Mouse (Mus musculus) heart, postnatal 36 days (tissue): ENCODE measurements around the gene Pithd1. TPM values are rescaled to one million over a fixed set of nuclear protein-coding genes. Genes with fewer than 3 reads are reported as not detected.
A peak's percentile ranks its signal among the peaks of the same experiment; 100 is the strongest.

Experiments
- DNase-seq, 2 experiments: peaks; one replicate each; pipeline ENCODE4 v3.0.0; 2021 to 2022
- intact Hi-C: fragments of 180-260 bp; cut with DNase I; formaldehyde crosslinking; loops from one replicate; pipeline ENCODE4 v1.15.1; 2025
- total RNA-seq, 2 experiments: library from RNA; stranded (reverse); gene quantifications; 2 replicates each; pipeline ENCODE4 v1.2.3; 2021

Gene Pithd1
- total RNA-seq, 2 experiments from 2014 or later, result 19.8 to 22.2 TPM

DNA sequence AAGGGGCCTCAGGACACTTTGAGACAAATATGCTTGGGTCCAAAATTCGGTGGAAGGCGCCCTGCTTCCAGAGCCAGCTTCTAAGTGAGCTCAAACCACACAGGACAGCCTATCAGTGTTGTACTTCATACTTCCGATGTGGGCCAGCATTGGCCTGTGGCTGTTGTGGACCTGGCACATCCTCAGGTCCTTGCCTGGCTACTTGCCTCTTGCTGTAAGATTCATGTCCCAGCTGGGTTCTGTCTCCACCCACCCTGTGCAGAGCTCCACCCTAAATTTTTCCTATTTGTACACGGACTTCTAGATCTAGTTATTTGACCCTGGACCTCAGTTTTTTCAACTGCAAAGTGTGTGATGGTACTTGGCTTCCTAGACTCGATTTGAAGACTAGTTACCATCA lies 51.6 kb downstream of the Pithd1 start:
- intact Hi-C loops, result no loop called here
- peak; percentile 37 to 53 for DNase-seq

GRCm38 (mm10) chr4:135934708-135935500 lies 52.2 kb downstream of the Pithd1 start:
- no peak for DNase-seq
- intact Hi-C loops, result no loop called here

DNA sequence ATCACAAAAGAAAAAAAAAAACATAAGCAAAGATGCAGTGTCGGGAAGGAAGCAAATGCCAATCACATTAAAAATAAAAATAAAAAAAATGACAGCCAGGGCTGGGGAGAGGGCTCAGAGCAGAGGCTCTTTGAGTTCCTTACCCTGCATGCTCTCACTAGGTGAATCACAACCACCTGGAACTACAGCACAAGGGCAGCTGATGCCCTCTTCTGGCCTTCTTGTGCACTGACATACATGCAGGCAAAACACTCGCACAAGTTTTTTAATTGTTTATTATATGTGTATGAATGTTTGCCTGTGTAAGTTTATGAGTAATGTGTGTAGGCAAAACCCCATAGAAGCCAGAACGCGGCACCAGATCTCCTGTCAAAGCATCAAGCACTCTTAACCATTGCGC lies 55.2 kb downstream of the Pithd1 start:
- intact Hi-C loops, result loop anchor here (2.0 kb wide), 1 partner anchor 41 kb away; no protein-coding TSS in a partner anchor
- no peak for DNase-seq

DNA sequence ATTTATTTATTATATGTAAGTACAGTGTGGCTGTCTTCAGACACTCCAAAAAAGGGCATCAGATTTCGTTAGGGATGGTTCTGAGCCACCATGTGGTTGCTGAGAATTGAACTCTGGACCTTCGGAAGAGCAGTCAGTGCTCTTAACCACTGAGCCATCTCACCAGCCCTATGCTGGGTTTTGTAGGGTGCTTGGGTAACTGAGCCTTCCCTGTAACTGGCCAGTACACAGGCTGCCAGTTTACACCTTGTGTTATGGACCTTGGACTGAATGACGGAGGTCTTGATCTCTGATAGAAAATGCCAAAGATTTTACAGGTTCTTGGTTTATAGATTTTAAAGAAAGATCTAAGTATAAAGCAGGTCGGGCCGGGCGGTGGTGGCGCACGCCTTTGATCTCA lies 56.8 kb downstream of the Pithd1 start:
- intact Hi-C loops, result no loop called here
- no peak for DNase-seq

DNA sequence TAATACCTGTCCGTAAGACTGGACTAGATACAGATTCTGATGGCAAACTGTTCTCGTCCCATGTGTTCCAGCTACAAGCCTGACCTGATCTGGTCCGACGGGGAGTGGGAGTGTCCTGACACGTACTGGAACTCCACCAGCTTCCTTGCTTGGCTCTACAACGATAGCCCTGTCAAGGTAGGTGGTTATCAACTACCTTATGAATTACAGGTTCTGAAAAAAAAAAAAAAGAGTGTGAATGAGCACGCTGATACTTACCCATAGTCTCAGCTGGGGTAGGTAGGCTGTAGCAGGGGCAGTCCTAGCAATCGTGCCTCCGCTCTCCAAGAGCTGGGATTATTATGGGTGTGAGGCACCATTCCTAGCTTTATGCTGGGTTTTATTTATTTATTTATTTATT lies 57.2 kb downstream of the Pithd1 start:
- intact Hi-C loops, result loop anchor here (10.0 kb wide), 1 partner anchor 225 kb away; no protein-coding TSS in a partner anchor
- no peak for DNase-seq

GRCm38 (mm10) chr4:135929405-135929804 lies 57.7 kb downstream of the Pithd1 start:
- DNase-seq, result no peak

DNA sequence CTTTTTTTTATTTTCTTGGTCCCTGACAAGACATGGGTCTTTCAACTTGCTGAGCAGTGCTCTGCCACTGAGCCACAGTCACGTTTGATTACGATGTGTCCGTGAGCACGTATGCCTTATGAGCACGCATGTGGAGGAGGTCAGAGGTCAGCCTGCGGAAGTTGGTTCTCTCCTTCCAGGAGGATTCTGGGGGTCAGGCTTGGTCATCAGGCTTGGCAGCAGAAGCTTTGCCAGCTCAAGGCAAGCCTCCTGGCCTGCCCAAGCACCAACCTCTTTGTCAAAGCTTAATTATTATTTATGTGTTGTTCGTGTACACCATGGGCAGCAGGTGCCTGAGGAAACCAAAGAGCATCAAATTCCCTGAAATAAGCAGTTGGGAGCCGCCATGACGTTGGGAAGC lies 58.7 kb downstream of the Pithd1 start:
- no peak for DNase-seq
- intact Hi-C loops, result loop anchor here (10.0 kb wide), 1 partner anchor 224 kb away; no protein-coding TSS in a partner anchor

More at GRCm38 (mm10) chr4:135929405-135929804, 57.7 kb downstream of the Pithd1 start:
- intact Hi-C loops, result loop anchor here (10.0 kb wide), 1 partner anchor 225 kb away; no protein-coding TSS in a partner anchor

- intact Hi-C loops, result loop anchor here (10.0 kb wide), 1 partner anchor 222 kb away; no protein-coding TSS in a partner anchor
- no peak for DNase-seq
These were observed 60.2 kb downstream of the Pithd1 start for GRCm38 (mm10) chr4:135926861-135927260.

- no peak for DNase-seq
- intact Hi-C loops, result loop anchor here (10.0 kb wide), 1 partner anchor 222 kb away; no protein-coding TSS in a partner anchor
These were observed 60.8 kb downstream of the Pithd1 start for GRCm38 (mm10) chr4:135926195-135926808.

Other genes starting within 250 kb of the Pithd1 start
- gene Myom3, start 227.5 kb downstream of the Pithd1 start, total RNA-seq, result under 1 TPM; 0.86 to 0.95 TPM
- 10 to 100 TPM; 37.1 to 45.6 TPM for gene Srsf10, start 131.5 kb downstream of the Pithd1 start, total RNA-seq
- gene Pnrc2, start 113.4 kb downstream of the Pithd1 start, total RNA-seq, result 10 to 100 TPM; 59.2 to 63.5 TPM
- gene Cnr2, start 91.9 kb downstream of the Pithd1 start, total RNA-seq, result under 1 TPM; 0.49 to 0.50 TPM
- 10 to 100 TPM; 31.0 to 31.4 TPM for gene Fuca1, start 66.5 kb downstream of the Pithd1 start, total RNA-seq
- gene Hmgcl, start 40.8 kb downstream of the Pithd1 start, total RNA-seq, result 10 to 100 TPM; 72.7 to 86.8 TPM
- gene Gale, start 23.5 kb downstream of the Pithd1 start, total RNA-seq, result 1 to 10 TPM in 1 of 2 experiments, under 1 TPM in 1; 0.94 to 1.9 TPM
- gene Lypla2, start 14.6 kb downstream of the Pithd1 start, total RNA-seq, result 10 to 100 TPM; 33.3 to 34.7 TPM
- 10 to 100 TPM; 34.6 to 36.2 TPM for gene Eloa, start 34.5 kb upstream of the Pithd1 start, total RNA-seq
- 100 to 1,000 TPM; 239 to 270 TPM for gene Rpl11, start 66.2 kb upstream of the Pithd1 start, total RNA-seq
- 10 to 100 TPM; 58.1 to 63.9 TPM for gene Id3, start 156.2 kb upstream of the Pithd1 start, total RNA-seq
- gene E2f2, start 185.1 kb upstream of the Pithd1 start, total RNA-seq, result 1 to 10 TPM; 1.4 to 2.1 TPM
- gene Asap3, start 219.1 kb upstream of the Pithd1 start, total RNA-seq, result 10 to 100 TPM in 1 of 2 experiments, 1 to 10 TPM in 1; 9.4 to 11.7 TPM